Mouse (Mus musculus): Measurements from ENCODE around the gene Nrd1. TPM values are rescaled to one million over a fixed set of nuclear protein-coding genes. Genes with fewer than 3 reads are reported as not detected.

Nrd1 gene
- polyA plus RNA-seq, 1 experiment from 2014 or later, result 69.8 TPM

GRCm38 (mm10) chr4:108986833-108987472, 13.5 kb upstream of the Nrd1 start:
- no peaks in the 10 kb centered on the region for H3K36me3 ChIP-seq (ENCODE audit: control insufficient read depth, insufficient read depth, low read length)
- no peak overlapping the region for H3K4me3 ChIP-seq (ENCODE audit: low read length)
- no peak overlapping the region for H3K4me2 ChIP-seq (ENCODE audit: low read length)
- no peak for ATAC-seq
- no peak overlapping the region for H3K9ac ChIP-seq (ENCODE audit: low read depth, low read length)
- H3K4me1 ChIP-seq (ENCODE audit: control insufficient read depth, insufficient read depth, low read depth, low read length), result no peaks in the 10 kb centered on the region
- WGBS, result 94% methylated on average over 1 of the region's 1 CpGs
- no peaks in the 10 kb centered on the region for H3K9me3 ChIP-seq (ENCODE audit: control insufficient read depth, low read length)
- no peak overlapping the region for H3K27ac ChIP-seq (ENCODE audit: low read depth, low read length)
- no peaks in the 10 kb centered on the region for H3K27me3 ChIP-seq (replicated peaks; ENCODE audit: control insufficient read depth, insufficient read depth, low read length)

- WGBS, result 79% methylated on average over 4 of the region's 4 CpGs
Observed at GRCm38 (mm10) chr4:108987473-108987842, 13.0 kb upstream of the Nrd1 start.

GRCm38 (mm10) chr4:108989430-108989829, 11.0 kb upstream of the Nrd1 start:
- H3K4me1 ChIP-seq (ENCODE audit: control insufficient read depth, insufficient read depth, low read depth, low read length), result no peaks in the 10 kb centered on the region
- no peaks in the 10 kb centered on the region for H3K27me3 ChIP-seq (replicated peaks; ENCODE audit: control insufficient read depth, insufficient read depth, low read length)
- no peak overlapping the region for H3K9ac ChIP-seq (ENCODE audit: low read depth, low read length)
- H3K36me3 ChIP-seq (ENCODE audit: control insufficient read depth, insufficient read depth, low read length), result no peaks in the 10 kb centered on the region
- ATAC-seq, result no peak
- no peak overlapping the region for H3K4me3 ChIP-seq (ENCODE audit: low read length)
- no peak overlapping the region for H3K4me2 ChIP-seq (ENCODE audit: low read length)
- H3K9me3 ChIP-seq (ENCODE audit: control insufficient read depth, low read length), result no peaks in the 10 kb centered on the region
- no peak overlapping the region for H3K27ac ChIP-seq (ENCODE audit: low read depth, low read length)
- 73% methylated on average over 2 of the region's 2 CpGs for WGBS

More at GRCm38 (mm10) chr4:108987473-108987842, 13.0 kb upstream of the Nrd1 start:
- ATAC-seq, result no peak
- Histone ChIP-seq H3K9me3 (ENCODE audit: control insufficient read depth, low read length) (no peaks in the 10 kb centered on the region), H3K4me3 (ENCODE audit: low read length) (no peak overlapping the region), H3K36me3 (ENCODE audit: control insufficient read depth, insufficient read depth, low read length) (no peaks in the 10 kb centered on the region), H3K27ac (ENCODE audit: low read depth, low read length) (no peak overlapping the region), H3K4me1 (ENCODE audit: control insufficient read depth, insufficient read depth, low read depth, low read length) (no peaks in the 10 kb centered on the region), H3K27me3 (replicated peaks; ENCODE audit: control insufficient read depth, insufficient read depth, low read length) (no peaks in the 10 kb centered on the region), H3K9ac (ENCODE audit: low read depth, low read length) (no peak overlapping the region), H3K4me2 (ENCODE audit: low read length) (no peak overlapping the region)

- H3K27me3 ChIP-seq (replicated peaks; ENCODE audit: control insufficient read depth, insufficient read depth, low read length), result no peaks in the 10 kb centered on the region
- no peaks in the 10 kb centered on the region for H3K4me1 ChIP-seq (ENCODE audit: control insufficient read depth, insufficient read depth, low read depth, low read length)
- no peak for ATAC-seq
- no peak overlapping the region for H3K27ac ChIP-seq (ENCODE audit: low read depth, low read length)
- H3K4me2 ChIP-seq (ENCODE audit: low read length), result no peak overlapping the region
- H3K9ac ChIP-seq (ENCODE audit: low read depth, low read length), result no peak overlapping the region
- H3K36me3 ChIP-seq (ENCODE audit: control insufficient read depth, insufficient read depth, low read length), result no peaks in the 10 kb centered on the region
- no peaks in the 10 kb centered on the region for H3K9me3 ChIP-seq (ENCODE audit: control insufficient read depth, low read length)
- H3K4me3 ChIP-seq (ENCODE audit: low read length), result no peak overlapping the region
Observed at GRCm38 (mm10) chr4:108990032-108990431, 10.4 kb upstream of the Nrd1 start.

- Histone ChIP-seq H3K9me3 (ENCODE audit: control insufficient read depth, low read length) (no peaks in the 10 kb centered on the region), H3K4me1 (ENCODE audit: control insufficient read depth, insufficient read depth, low read depth, low read length) (no peaks in the 10 kb centered on the region), H3K4me2 (ENCODE audit: low read length) (no peak overlapping the region), H3K4me3 (ENCODE audit: low read length) (no peak overlapping the region), H3K27ac (ENCODE audit: low read depth, low read length) (no peak overlapping the region), H3K9ac (ENCODE audit: low read depth, low read length) (no peak overlapping the region), H3K27me3 (replicated peaks; ENCODE audit: control insufficient read depth, insufficient read depth, low read length) (no peaks in the 10 kb centered on the region), H3K36me3 (ENCODE audit: control insufficient read depth, insufficient read depth, low read length) (no peaks in the 10 kb centered on the region)
- WGBS, result 92% methylated on average over 6 of the region's 6 CpGs
- ATAC-seq, result no peak
Observed at GRCm38 (mm10) chr4:108990571-108990970, 9.9 kb upstream of the Nrd1 start.

- Histone ChIP-seq H3K9me3 (ENCODE audit: control insufficient read depth, low read length) (no peaks in the 10 kb centered on the region), H3K4me1 (ENCODE audit: control insufficient read depth, insufficient read depth, low read depth, low read length) (no peaks in the 10 kb centered on the region), H3K27ac (ENCODE audit: low read depth, low read length) (no peak overlapping the region), H3K27me3 (replicated peaks; ENCODE audit: control insufficient read depth, insufficient read depth, low read length) (no peaks in the 10 kb centered on the region), H3K4me3 (ENCODE audit: low read length) (no peak overlapping the region), H3K36me3 (ENCODE audit: control insufficient read depth, insufficient read depth, low read length) (no peaks in the 10 kb centered on the region), H3K4me2 (ENCODE audit: low read length) (no peak overlapping the region), H3K9ac (ENCODE audit: low read depth, low read length) (no peak overlapping the region)
- ATAC-seq, result no peak
Observed at GRCm38 (mm10) chr4:108991811-108992210, 8.6 kb upstream of the Nrd1 start.

- Histone ChIP-seq H3K9ac (ENCODE audit: low read depth, low read length) (no peak overlapping the region), H3K27me3 (replicated peaks; ENCODE audit: control insufficient read depth, insufficient read depth, low read length) (no peaks in the 10 kb centered on the region), H3K4me3 (ENCODE audit: low read length) (no peak overlapping the region), H3K9me3 (ENCODE audit: control insufficient read depth, low read length) (no peaks in the 10 kb centered on the region), H3K36me3 (ENCODE audit: control insufficient read depth, insufficient read depth, low read length) (no peaks in the 10 kb centered on the region), H3K4me2 (ENCODE audit: low read length) (no peak overlapping the region), H3K4me1 (ENCODE audit: control insufficient read depth, insufficient read depth, low read depth, low read length) (no peaks in the 10 kb centered on the region), H3K27ac (ENCODE audit: low read depth, low read length) (no peak overlapping the region)
- WGBS, result 43% methylated on average over 2 of the region's 2 CpGs
- no peak for ATAC-seq
Observed at GRCm38 (mm10) chr4:108992978-108993377, 7.5 kb upstream of the Nrd1 start.

- Histone ChIP-seq H3K27ac (ENCODE audit: low read depth, low read length) (peak overlapping the region; percentile 92), H3K4me1 (ENCODE audit: control insufficient read depth, insufficient read depth, low read depth, low read length) (peaks cover 16% of the 10 kb centered on the region), H3K9ac (ENCODE audit: low read depth, low read length) (peak overlapping the region; percentile 89), H3K4me2 (ENCODE audit: low read length) (peak overlapping the region; percentile 89), H3K36me3 (ENCODE audit: control insufficient read depth, insufficient read depth, low read length) (no peaks in the 10 kb centered on the region), H3K9me3 (ENCODE audit: control insufficient read depth, low read length) (no peaks in the 10 kb centered on the region), H3K27me3 (replicated peaks; ENCODE audit: control insufficient read depth, insufficient read depth, low read length) (no peaks in the 10 kb centered on the region), H3K4me3 (ENCODE audit: low read length) (peak overlapping the region; percentile 91)
- no peak for ATAC-seq
- WGBS, result 0% methylated on average over 18 of the region's 18 CpGs
Observed at GRCm38 (mm10) chr4:109000961-109001360, 506 bp downstream of the Nrd1 start.

- no peaks in the 10 kb centered on the region for H3K27me3 ChIP-seq (replicated peaks; ENCODE audit: control insufficient read depth, insufficient read depth, low read length)
- H3K4me1 ChIP-seq (ENCODE audit: control insufficient read depth, insufficient read depth, low read depth, low read length), result no peaks in the 10 kb centered on the region; the same call in none of the 2 replicates
- H3K9ac ChIP-seq (ENCODE audit: low read depth, low read length), result no peak overlapping the region
- H3K36me3 ChIP-seq (ENCODE audit: control insufficient read depth, insufficient read depth, low read length), result no peaks in the 10 kb centered on the region; the same call in 1 of the 2 replicates
- no peaks in the 10 kb centered on the region for H3K9me3 ChIP-seq (ENCODE audit: control insufficient read depth, low read length)
- no peak for ATAC-seq
- no peak overlapping the region for H3K4me3 ChIP-seq (ENCODE audit: low read length)
- no peak overlapping the region for H3K27ac ChIP-seq (ENCODE audit: low read depth, low read length)
- no peak overlapping the region for H3K4me2 ChIP-seq (ENCODE audit: low read length)
- 88% methylated on average over 1 of the region's 1 CpGs for WGBS
Observed at GRCm38 (mm10) chr4:109008046-109008445, 7.6 kb downstream of the Nrd1 start.

- ATAC-seq, result no peak
Observed at GRCm38 (mm10) chr4:109014091-109014490, 13.6 kb downstream of the Nrd1 start.

More at GRCm38 (mm10) chr4:109014091-109014490, 13.6 kb downstream of the Nrd1 start:
- H3K27me3 ChIP-seq (replicated peaks; ENCODE audit: control insufficient read depth, insufficient read depth, low read length), result no peaks in the 10 kb centered on the region
- H3K4me2 ChIP-seq (ENCODE audit: low read length), result no peak overlapping the region
- H3K9me3 ChIP-seq (ENCODE audit: control insufficient read depth, low read length), result no peaks in the 10 kb centered on the region
- no peak overlapping the region for H3K4me3 ChIP-seq (ENCODE audit: low read length)
- H3K4me1 ChIP-seq (ENCODE audit: control insufficient read depth, insufficient read depth, low read depth, low read length), result no peaks in the 10 kb centered on the region
- no peak overlapping the region for H3K9ac ChIP-seq (ENCODE audit: low read depth, low read length)
- H3K36me3 ChIP-seq (ENCODE audit: control insufficient read depth, insufficient read depth, low read length), result peaks cover 4% of the 10 kb centered on the region; the same call in 1 of the 2 replicates
- no peak overlapping the region for H3K27ac ChIP-seq (ENCODE audit: low read depth, low read length)
- WGBS, result 93% methylated on average over 4 of the region's 4 CpGs

All from hindbrain, embryonic 16.5 days (tissue).